Mouse (Mus musculus): ENCODE measurements around the gene Tinf2. TPM values are rescaled to one million over a fixed set of nuclear protein-coding genes. Genes with fewer than 3 reads are reported as not detected.
A peak's percentile ranks its signal among the peaks of the same experiment; 100 is the strongest.

Gene Tinf2
- polyA plus RNA-seq, 1 experiment from 2014 or later, result 58.0 TPM

DNA sequence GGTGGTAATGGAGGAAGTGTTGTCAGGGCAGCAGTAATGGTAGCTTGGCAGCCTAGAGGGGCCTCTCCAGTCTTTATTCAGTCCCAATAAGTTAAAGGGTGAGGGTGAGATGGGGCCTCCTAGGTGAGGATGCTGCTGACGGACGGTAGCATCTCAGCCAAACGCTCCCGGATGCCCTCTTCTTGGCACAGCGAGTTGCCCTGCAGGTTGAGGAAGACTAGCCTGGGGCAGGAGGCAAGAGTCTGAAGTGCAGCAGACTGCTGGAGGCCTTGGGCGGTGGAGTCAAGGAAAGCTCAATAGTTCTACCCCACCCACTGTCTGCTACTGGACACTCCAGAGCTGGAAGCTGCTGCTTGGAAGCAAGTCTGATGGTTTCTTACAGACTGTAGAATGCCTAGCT lies 34.7 kb upstream of the Tinf2 start:
- WGBS, result 91% methylated on average over 6 of the region's 6 CpGs
- Histone ChIP-seq H3K9me3 (ENCODE audit: low read depth, low read length) (no peaks in the 10 kb centered on the region), H3K9ac (no peak overlapping the region), H3K36me3 (ENCODE audit: insufficient read depth) (peaks cover 33% of the 10 kb centered on the region), H3K4me3 (ENCODE audit: low read depth, low read length) (no peak overlapping the region), H3K27ac (ENCODE audit: low read depth) (no peak overlapping the region), H3K4me1 (ENCODE audit: insufficient read depth) (no peaks in the 10 kb centered on the region), H3K4me2 (no peak overlapping the region), H3K27me3 (ENCODE audit: insufficient read depth, low read length) (peaks cover 3% of the 10 kb centered on the region; the same call in 1 of the 2 replicates)
- DNase-seq (no peak), ATAC-seq (ENCODE audit: insufficient read depth) (no peak)
- TF ChIP-seq CTCF (IDR thresholded peaks at IDR 0.05; ENCODE audit: low read depth), result no peak

DNA sequence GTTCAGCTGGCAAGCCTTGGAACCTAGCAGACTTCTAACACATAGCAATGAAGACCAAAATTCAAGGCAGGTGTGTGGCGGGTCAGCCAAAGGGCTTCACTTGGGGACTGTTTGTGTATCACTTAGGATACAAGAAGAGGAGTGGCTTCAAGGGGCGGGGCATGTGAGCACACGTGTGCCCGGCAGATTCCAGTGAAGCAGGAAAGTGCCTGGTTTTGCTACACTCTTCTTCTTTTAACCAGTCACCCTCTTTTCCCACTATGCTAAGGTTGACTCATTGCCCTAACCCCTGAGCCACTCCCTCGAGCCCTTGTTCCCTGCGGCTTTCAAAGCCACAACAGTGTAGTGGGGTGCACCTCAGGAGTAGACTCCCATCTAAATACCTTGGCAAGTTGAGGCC lies 33.3 kb upstream of the Tinf2 start:
- ATAC-seq (ENCODE audit: insufficient read depth) (0 out of 2 replicates have a peak, but pooled peaks have one; percentile 30), DNase-seq (peak; percentile 29)
- H3K4me1 ChIP-seq (ENCODE audit: insufficient read depth), result no peaks in the 10 kb centered on the region
- H3K27me3 ChIP-seq (ENCODE audit: insufficient read depth, low read length), result peaks cover 3% of the 10 kb centered on the region; the same call in 1 of the 2 replicates
- no peak overlapping the region for H3K9ac ChIP-seq
- no peak for TF ChIP-seq CTCF (IDR thresholded peaks at IDR 0.05; ENCODE audit: low read depth)
- peaks cover 33% of the 10 kb centered on the region for H3K36me3 ChIP-seq (ENCODE audit: insufficient read depth)
- H3K4me3 ChIP-seq (ENCODE audit: low read depth, low read length), result no peak overlapping the region
- WGBS, result 32% methylated on average over 6 of the region's 6 CpGs
- H3K9me3 ChIP-seq (ENCODE audit: low read depth, low read length), result no peaks in the 10 kb centered on the region
- H3K27ac ChIP-seq (ENCODE audit: low read depth), result no peak overlapping the region
- no peak overlapping the region for H3K4me2 ChIP-seq

DNA sequence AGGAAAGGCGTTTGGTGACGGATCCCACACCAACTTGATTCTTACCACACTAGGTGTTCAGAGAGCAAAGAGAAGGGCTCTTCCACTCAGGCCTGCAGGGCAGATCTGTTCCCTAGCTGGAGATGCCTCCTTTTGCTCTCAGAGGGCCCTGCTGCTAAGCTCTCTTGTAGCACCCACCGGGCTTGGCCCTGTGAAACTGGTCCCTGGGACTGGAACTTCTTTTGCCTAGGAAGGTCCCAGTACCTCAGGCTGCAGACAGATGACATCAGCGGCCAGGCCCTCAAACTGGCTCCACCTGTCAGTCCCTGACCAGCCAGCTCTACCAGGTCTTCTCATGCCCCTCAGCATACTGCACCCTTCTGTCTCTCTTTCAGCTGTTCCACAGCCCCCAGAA lies 32.1 kb upstream of the Tinf2 start, which contains the start of gene Tgm1:
TSS of gene Tgm1 (minus strand) at position 198 of the 394 bp plus-strand sequence.
- peak within 1 kb of the TSS; percentile 59 for H3K4me2 ChIP-seq
- H3K9me3 ChIP-seq (ENCODE audit: low read depth, low read length), result no peaks in the 10 kb centered on the region
- H3K4me1 ChIP-seq (ENCODE audit: insufficient read depth), result no peaks in the 10 kb centered on the region
- peak within 1 kb of the TSS; percentile 46 for H3K9ac ChIP-seq
- H3K36me3 ChIP-seq (ENCODE audit: insufficient read depth), result peaks cover 25% of the 10 kb centered on the region
- WGBS, result 12% methylated on average over 4 of the region's 4 CpGs
- H3K27me3 ChIP-seq (ENCODE audit: insufficient read depth, low read length), result peaks cover 3% of the 10 kb centered on the region; the same call in 1 of the 2 replicates
- H3K27ac ChIP-seq (ENCODE audit: low read depth), result peak within 1 kb of the TSS; percentile 38; the same call in 1 of the 2 replicates
- ATAC-seq (ENCODE audit: insufficient read depth), result peak; percentile 48; the same call in 1 of the 2 replicates
- TF ChIP-seq CTCF (IDR thresholded peaks at IDR 0.05; ENCODE audit: low read depth), result no peak
- no peak for DNase-seq
- H3K4me3 ChIP-seq (ENCODE audit: low read depth, low read length), result 0 out of 2 replicates have a peak within 1 kb of the TSS, but pooled peaks have one; percentile 18

DNA sequence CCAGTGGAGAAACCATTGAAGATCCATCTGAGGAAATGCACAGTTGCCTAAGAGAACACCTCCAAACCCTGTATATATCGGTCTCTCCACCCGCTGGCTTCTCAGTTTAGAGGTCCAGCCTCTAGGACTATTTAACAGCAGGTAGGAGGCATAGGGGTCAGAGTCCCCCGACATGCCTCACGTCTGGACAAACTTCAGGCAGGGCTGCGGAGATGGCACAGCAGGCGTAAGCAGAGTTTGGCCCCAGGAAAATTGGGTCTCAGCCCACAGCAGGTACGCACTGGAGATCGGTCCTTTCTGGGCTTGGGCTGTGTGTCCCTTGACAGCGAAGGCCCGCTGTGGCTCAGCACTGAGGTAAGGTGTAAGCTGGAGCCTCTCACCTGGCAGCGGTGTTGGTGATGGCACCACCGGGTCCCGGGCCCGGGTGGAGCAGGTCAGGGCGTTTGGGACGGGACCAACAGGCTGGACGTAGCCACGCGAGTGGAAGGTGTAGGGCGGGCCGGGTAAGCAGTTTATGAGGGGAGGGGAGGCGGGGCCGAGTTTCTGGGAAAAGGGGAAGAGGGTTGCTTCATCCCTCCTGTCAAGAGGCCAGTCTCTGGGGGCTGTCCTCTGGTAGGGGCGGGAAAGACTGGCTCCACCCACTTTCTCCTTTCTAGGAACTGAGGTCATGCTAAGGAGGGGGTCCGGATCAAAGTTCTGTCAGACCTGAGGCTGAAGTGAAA lies 31.5 kb upstream of the Tinf2 start:
- Histone ChIP-seq H3K9me3 (ENCODE audit: low read depth, low read length) (no peaks in the 10 kb centered on the region), H3K4me1 (ENCODE audit: insufficient read depth) (no peaks in the 10 kb centered on the region), H3K27ac (ENCODE audit: low read depth) (no peak overlapping the region; the same call in 1 of the 2 replicates), H3K4me3 (ENCODE audit: low read depth, low read length) (0 out of 2 replicates have a peak overlapping the region, but pooled peaks have one; percentile 18), H3K27me3 (ENCODE audit: insufficient read depth, low read length) (peaks cover 3% of the 10 kb centered on the region; the same call in 1 of the 2 replicates), H3K36me3 (ENCODE audit: insufficient read depth) (peaks cover 20% of the 10 kb centered on the region), H3K4me2 (peak overlapping the region; percentile 59), H3K9ac (peak overlapping the region; percentile 46)
- DNase-seq, result peak; percentile 62
- ATAC-seq (ENCODE audit: insufficient read depth), result peak; percentile 20; the same call in 1 of the 2 replicates
- TF ChIP-seq CTCF (IDR thresholded peaks at IDR 0.05; ENCODE audit: low read depth), result no peak
- WGBS, result 10% methylated on average over 25 of the region's 25 CpGs

DNA sequence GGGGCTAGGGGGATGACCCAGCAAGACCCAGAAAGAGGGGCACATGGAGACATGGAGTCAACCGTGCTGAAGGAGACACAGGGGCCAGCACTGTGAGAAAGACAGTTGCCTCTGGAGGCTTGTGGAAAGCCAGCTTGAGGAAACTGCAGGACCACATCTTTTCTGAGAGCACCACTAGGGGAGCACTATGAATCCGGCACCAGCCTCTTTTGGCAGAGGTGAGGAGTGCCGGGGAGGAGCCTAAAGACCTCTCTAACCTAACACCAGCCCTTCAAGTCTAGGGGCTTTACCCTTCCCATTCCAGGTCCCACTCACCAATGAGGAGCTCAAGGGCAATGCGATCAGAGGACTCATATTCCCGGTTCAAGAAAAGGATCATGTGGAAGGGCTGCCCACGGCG lies 30.2 kb upstream of the Tinf2 start:
- no peak for TF ChIP-seq CTCF (IDR thresholded peaks at IDR 0.05; ENCODE audit: low read depth)
- 78% methylated on average over 7 of the region's 7 CpGs for WGBS
- H3K4me3 ChIP-seq (ENCODE audit: low read depth, low read length), result no peak overlapping the region
- H3K9me3 ChIP-seq (ENCODE audit: low read depth, low read length), result no peaks in the 10 kb centered on the region
- H3K9ac ChIP-seq, result no peak overlapping the region
- peaks cover 3% of the 10 kb centered on the region; the same call in 1 of the 2 replicates for H3K27me3 ChIP-seq (ENCODE audit: insufficient read depth, low read length)
- H3K4me1 ChIP-seq (ENCODE audit: insufficient read depth), result no peaks in the 10 kb centered on the region
- DNase-seq (no peak), ATAC-seq (ENCODE audit: insufficient read depth) (no peak)
- no peak overlapping the region for H3K4me2 ChIP-seq
- H3K36me3 ChIP-seq (ENCODE audit: insufficient read depth), result peaks cover 9% of the 10 kb centered on the region; the same call in 1 of the 2 replicates
- H3K27ac ChIP-seq (ENCODE audit: low read depth), result no peak overlapping the region

DNA sequence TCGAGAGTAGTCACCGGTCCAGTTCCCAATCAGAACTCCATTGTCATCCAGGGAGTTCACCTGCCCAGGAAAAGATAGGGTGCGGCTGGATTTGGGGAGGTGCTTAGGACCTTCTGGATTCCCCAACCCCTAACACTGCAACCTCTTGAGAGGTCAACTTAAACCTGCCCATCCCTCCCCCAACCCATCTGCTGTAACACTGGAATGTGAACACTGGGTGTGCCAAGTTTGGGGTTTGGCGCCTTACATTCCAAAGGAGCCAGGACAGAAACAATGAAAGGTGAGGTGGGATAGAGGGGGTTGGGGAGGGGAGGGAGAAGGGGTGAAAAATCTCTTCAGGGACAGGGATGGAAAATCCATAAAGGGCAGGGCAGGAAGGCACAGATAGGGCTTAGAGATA lies 27.9 kb upstream of the Tinf2 start:
- DNase-seq (no peak), ATAC-seq (ENCODE audit: insufficient read depth) (no peak)
- no peaks in the 10 kb centered on the region for H3K9me3 ChIP-seq (ENCODE audit: low read depth, low read length)
- no peaks in the 10 kb centered on the region for H3K36me3 ChIP-seq (ENCODE audit: insufficient read depth)
- no peak overlapping the region for H3K4me3 ChIP-seq (ENCODE audit: low read depth, low read length)
- H3K27ac ChIP-seq (ENCODE audit: low read depth), result no peak overlapping the region
- H3K27me3 ChIP-seq (ENCODE audit: insufficient read depth, low read length), result peaks cover 3% of the 10 kb centered on the region; the same call in 1 of the 2 replicates
- 77% methylated on average over 4 of the region's 4 CpGs for WGBS
- no peaks in the 10 kb centered on the region for H3K4me1 ChIP-seq (ENCODE audit: insufficient read depth)
- no peak overlapping the region for H3K4me2 ChIP-seq
- no peak overlapping the region for H3K9ac ChIP-seq
- no peak for TF ChIP-seq CTCF (IDR thresholded peaks at IDR 0.05; ENCODE audit: low read depth)

DNA sequence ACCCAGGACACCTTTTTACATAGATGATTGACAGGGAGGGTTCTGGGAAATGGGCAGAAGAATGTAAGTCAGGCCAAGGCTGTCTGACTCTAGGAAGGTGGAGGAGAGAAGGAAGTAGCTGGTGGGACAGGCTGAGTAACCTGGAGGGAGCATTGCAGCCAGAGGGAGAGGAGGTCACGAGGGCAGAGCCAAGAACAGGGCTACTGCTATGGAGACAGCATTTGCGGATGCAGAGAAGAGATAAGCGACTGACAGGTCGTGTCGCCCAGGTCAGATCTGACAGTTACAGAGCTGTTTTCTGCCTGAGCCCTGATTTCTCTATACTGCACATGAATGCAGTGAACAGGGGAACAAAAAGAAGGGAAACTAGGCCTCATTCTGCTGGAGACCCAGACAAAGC lies 25.8 kb upstream of the Tinf2 start:
- H3K4me1 ChIP-seq (ENCODE audit: insufficient read depth), result no peaks in the 10 kb centered on the region
- H3K27me3 ChIP-seq (ENCODE audit: insufficient read depth, low read length), result no peaks in the 10 kb centered on the region
- H3K9ac ChIP-seq, result no peak overlapping the region
- H3K4me3 ChIP-seq (ENCODE audit: low read depth, low read length), result no peak overlapping the region
- H3K36me3 ChIP-seq (ENCODE audit: insufficient read depth), result no peaks in the 10 kb centered on the region
- no peaks in the 10 kb centered on the region for H3K9me3 ChIP-seq (ENCODE audit: low read depth, low read length)
- H3K27ac ChIP-seq (ENCODE audit: low read depth), result no peak overlapping the region
- 55% methylated on average over 5 of the region's 5 CpGs for WGBS
- TF ChIP-seq CTCF (IDR thresholded peaks at IDR 0.05; ENCODE audit: low read depth), result no peak
- H3K4me2 ChIP-seq, result no peak overlapping the region
- DNase-seq (no peak), ATAC-seq (ENCODE audit: insufficient read depth) (no peak)

All from lung, embryonic 14.5 days (tissue).